Mouse (Mus musculus): ENCODE data around the gene Ermap.

DNA sequence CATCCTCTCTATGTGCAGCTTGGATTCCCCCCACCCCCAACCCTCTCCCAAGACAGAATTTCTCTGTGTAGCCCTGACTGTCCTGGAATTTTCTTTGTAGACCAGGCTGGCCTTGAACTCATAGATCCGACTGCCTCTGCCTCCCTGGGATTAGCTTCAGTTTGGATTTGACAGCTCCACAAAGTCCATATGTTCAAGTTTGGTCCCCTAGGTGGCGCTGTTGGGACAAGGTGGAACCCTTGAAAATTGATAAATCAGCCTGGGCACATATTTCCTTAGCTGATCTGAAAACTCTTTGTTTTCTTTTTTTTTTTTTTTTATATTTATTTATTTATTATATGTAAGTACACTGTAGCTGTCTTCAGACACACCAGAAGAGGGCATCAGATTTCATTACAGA, 32.6 kb downstream of the Ermap start:
- TF ChIP-seq CTCF (conservative IDR thresholded peaks at IDR 0.05; ENCODE audit: insufficient read depth, insufficient read length, low read depth, low read length): peak; percentile 51
- TF ChIP-seq POLR2A (IDR thresholded peaks at IDR 0.05; ENCODE audit: low read depth, low read length): no peak

Data from kidney, adult 2 months (tissue).